Mouse (Mus musculus) cerebellum, postnatal 25 days (tissue): ENCODE measurements at regions not wholly inside any gene's neighbourhood (a gene's known extent, or its start where the extent isn't known, plus 50 kb on each side); places are given as distances from the start of the nearest gene placed in this dataset.

ENCODE experiments used
- DNase-seq, 2 experiments: peaks; one replicate each; pipeline ENCODE4 v3.0.0; 2021; ENCODE audit warnings: mixed read lengths in 2 of 2

DNA sequence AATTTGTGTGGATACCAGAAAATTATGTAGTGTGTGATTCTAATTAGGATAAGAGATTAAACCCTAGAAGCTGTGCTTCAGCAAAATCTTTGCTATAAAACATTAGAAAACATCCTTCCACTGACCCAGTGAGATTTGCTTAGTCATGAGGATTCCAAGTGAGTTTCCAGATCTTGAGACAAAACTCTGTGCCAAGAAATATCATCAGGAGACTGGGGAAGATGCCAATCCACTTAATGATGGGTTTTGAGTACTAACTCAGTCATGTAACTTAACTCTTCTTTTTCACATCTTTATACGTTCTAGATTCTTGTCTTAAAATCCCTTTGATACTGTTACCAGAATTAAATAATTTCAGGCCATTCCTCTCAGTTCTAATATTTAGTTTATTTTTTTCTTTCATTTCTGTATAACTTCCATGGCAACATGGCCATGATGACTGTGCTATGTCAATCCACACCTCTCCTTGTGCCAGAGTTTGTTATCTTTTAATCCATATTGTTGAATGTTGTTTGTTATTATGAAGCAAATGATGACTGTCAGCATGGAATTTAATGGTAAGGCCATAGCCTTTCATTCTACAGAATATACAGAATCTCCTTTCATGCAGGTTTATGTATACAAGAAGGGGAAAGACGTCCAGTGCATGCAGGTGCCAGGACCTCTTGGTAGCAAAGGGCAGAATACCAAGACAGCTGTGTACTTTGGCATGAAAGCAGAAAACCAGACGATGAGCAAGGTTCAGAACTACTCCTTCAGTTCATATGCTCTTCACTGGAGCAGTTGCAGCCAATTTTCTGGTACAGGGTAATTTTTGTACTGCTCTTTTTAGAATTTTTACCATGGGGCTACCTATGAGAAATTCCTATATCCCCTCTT, 599.7 kb upstream of the Adamts5 start:
- no peak for DNase-seq

- DNase-seq = peak in 1 of 2 experiments; percentile 3
Measured at GRCm38 (mm10) chr16:86475145-86475544, 573.5 kb upstream of the Adamts5 start.

- DNase-seq = no peak
Measured at GRCm38 (mm10) chr16:86473059-86473740, 571.6 kb upstream of the Adamts5 start.

- no peak for DNase-seq
Measured at GRCm38 (mm10) chr16:86461073-86461472, 559.4 kb upstream of the Adamts5 start.

- DNase-seq = no peak
Measured at GRCm38 (mm10) chr16:86456649-86457048, 555.0 kb upstream of the Adamts5 start.

GRCm38 (mm10) chr16:86454810-86455209, 553.2 kb upstream of the Adamts5 start:
- DNase-seq = no peak

DNA sequence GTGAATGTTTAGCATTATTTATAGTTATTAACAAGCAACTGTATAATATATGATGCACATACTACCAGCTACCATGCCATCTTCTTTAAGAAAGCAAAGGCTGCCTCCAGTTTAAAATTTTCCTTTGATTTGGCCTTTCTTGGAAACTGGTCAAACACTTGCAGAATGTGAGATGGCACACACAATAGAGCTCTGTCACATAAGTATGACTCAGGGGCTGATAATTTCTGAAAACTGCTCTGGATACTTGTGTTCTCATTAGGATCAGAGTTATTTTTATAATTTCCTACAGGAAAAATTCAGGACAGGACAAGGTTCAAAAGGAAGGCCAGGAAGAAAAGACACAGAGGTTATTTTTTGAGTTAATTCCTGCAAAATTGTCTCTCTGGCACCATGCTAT, 552.4 kb upstream of the Adamts5 start:
- no peak for DNase-seq

DNA sequence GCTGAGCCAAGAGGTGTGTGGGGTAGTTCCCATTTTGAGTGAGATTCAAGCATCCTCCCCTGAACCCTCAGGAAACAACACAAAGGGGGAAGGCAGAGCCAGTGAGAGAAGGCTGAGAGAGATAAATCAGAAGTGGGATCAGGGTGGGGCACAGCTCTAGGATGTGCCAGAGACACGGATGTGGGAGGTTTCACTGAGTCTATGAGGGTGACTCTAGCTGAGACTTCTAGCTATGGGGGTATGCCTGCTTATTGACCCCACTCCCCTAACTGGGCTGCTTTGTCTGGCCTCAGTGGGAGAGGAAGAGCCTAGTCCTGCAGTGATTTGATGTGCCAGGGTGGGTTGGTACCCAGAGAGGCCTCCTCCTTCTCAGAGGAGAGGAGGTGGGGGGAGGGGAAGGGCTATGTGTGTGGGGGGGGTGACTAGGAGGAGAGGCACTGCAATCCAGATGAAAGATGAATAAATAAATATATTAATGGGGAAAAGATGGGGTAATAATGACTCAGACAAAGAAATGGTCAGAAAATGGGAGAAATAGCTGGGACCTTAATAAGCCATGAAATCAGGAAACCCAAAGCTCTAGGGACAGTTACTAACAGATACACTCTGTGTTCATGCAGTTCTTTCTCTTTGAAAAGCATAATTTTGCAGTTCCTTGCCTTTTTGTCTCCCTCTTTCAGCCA, 547.0 kb upstream of the Adamts5 start:
- DNase-seq = no peak

DNA sequence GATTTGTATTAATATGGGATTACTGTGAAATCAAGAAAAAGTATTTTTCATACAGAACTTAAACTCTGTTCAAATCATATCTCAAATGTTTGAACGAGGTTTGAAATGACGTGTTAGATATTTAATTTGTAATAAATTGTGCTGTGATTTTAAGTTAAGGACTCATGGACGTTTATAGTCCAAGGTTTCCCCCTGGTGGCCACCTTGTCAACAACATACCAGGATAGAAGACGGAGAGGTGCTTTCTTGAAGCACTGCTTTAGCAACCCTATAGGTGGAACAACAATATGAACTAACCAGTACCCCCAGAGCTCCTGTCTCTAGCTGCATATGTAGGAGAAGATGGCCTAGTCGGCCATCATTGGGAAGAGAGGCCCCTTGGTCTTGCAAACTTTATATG, 517.8 kb upstream of the Adamts5 start:
- peak; percentile 57 to 78 for DNase-seq

GRCm38 (mm10) chr16:86404309-86404708, 502.7 kb upstream of the Adamts5 start:
- DNase-seq = no peak

GRCm38 (mm10) chr16:86401381-86401780, 499.8 kb upstream of the Adamts5 start:
- DNase-seq = no peak

GRCm38 (mm10) chr16:86399288-86399687, 497.7 kb upstream of the Adamts5 start:
- DNase-seq = no peak

DNA sequence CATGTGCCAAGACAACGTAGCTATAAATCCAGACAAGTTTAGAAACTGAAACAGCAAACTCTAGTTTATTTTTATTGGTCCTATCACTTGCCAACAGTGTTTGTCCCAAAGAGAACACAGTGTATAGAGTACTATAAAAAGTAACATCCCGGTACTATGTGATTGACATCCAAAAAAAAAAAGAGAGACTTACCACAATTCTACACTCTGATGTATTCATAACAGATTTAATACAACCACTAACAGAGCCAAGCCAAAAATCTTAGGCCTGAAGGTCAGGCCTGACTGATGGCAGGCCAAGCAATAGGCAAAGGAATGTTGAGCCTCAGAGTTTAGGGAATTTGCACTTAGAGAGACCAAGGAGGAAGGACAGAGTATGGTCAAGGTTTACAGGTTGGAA, 495.9 kb upstream of the Adamts5 start:
- no peak for DNase-seq

DNA sequence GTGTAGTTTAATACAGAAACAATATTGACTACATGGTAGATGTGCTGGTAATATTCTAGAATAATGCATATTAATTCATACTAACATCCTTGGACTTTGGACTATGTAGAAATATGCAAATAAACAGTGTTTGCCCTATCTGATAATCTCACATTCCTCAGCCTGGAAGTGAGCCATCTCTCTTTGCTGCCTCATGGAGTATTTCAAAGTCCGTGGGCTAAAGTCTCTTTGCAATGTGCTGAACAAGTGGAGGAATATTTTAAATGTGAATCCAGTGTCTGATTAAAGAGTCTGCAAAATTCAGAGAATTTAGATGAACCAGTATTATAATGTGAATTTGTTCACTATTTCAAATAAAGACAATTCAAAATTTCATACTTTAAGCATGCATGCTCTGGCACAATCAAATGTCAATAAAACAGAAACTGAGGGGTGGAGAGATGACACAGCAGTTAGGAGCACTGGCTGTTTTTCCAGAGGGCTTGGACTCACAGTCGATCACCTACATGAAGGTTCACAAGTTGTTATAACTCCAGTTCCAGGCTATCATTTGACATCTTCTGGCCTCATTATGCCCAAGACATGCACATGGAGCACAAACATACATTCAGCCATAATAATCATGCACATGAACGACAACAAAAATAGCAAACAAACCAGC, 487.6 kb upstream of the Adamts5 start:
- no peak for DNase-seq

- DNase-seq = no peak
Measured at GRCm38 (mm10) chr16:86388128-86388527, 486.5 kb upstream of the Adamts5 start.

GRCm38 (mm10) chr16:86377991-86378390, 476.4 kb upstream of the Adamts5 start:
- DNase-seq = no peak

GRCm38 (mm10) chr16:86371652-86372051, 470.0 kb upstream of the Adamts5 start:
- no peak for DNase-seq

DNA sequence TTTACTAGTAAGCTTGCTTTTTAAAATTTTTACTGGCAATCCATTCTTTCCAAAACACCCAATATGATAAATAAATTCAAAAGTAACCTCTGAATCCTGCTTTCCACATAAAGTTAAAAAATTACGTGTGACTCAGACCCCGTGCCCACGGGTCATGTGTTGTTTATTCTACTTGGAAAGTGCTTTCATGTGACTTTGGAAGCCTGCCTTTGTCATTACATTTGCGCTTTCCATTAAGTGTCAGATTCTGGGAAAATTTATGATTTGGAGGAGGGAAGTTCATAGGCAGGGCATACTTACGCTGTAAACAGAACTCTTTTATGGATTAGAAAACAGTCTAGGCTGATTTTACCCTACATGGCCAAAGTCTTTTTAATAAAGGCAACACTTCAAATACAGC, 466.8 kb upstream of the Adamts5 start:
- DNase-seq = no peak

- no peak for DNase-seq
Measured at GRCm38 (mm10) chr16:86366197-86366596, 464.6 kb upstream of the Adamts5 start.

DNA sequence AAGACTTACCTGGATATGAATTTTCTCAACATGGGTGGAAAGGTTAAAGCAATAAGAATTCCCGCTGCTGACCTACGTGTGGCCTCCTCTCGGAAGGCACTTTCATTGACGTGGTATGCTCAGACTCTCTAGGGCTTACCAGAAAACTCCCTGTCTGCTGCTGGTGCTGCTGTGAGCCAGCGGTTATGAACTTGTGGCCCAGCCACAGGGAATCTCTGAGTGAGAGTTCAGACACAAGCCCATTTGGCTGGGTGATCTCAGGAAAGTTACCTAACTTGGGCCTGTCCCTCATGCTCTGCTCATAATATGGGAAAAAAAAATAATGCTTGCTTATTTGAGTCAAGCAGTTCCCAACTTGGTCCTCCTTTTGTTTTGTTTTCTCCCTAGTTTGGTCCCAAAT, 459.5 kb upstream of the Adamts5 start:
- DNase-seq = no peak

- DNase-seq = no peak
Measured at GRCm38 (mm10) chr16:86355036-86355435, 453.4 kb upstream of the Adamts5 start.

GRCm38 (mm10) chr16:86347753-86348152, 446.1 kb upstream of the Adamts5 start:
- DNase-seq = no peak

DNA sequence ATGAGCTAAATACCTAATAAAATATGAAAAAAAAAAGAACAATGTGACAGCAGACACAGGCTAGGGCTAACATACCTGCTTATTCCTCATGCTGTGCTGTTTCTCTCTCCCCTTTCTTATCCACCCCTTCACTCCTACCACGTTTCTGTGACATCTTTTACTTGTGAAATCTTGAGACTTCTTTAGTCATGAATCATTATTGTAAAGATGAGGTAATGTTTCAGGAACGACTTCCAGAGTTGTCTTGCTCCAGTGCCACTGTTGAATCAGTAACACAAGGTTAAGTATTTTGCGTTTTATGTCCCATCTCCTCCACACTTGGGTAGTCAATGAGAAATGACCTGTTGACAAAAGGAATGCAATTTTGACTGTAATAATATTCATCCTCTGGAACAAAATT, 445.3 kb upstream of the Adamts5 start:
- DNase-seq = no peak
